Mouse (Mus musculus): ENCODE measurements around the gene Hoxd9. TPM values are rescaled to one million over a fixed set of nuclear protein-coding genes. Genes with fewer than 3 reads are reported as not detected.

Gene Hoxd9
- total and polyA plus RNA-seq, 3 experiments = not detected

DNA sequence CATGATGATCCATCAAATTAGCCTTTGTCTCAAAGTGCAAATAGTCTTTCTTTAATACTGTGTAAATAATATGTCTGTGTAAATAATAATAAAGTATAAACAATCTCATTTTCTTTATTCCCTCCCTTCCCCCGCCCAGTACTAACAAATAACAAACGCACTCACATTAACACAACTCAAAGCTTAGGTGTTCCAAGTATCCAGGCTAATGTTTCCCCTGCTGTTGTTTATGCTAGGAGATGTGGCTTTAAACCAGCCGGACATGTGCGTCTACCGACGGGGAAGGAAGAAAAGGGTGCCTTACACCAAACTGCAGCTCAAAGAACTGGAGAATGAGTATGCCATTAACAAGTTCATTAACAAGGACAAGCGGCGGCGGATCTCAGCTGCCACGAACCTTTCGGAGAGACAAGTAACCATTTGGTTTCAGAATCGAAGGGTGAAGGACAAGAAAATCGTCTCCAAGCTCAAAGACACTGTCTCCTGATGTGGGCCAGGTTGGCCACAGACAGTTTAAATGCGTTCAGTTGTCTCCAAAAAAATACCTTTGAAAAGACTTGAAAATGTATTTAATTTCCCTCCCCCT, 27.8 kb upstream of the Hoxd9 start:
- H3K4me1 ChIP-seq (ENCODE audit: control insufficient read depth in 1 of 2, insufficient read depth in 2 of 2) = 0 out of 4 replicates have a peak, but pooled peaks cover 0 to 5% of the 10 kb centered on the region in 2 experiments
- no peak for DNase-seq (ENCODE audit: extremely low read depth)
- no peaks in the 10 kb centered on the region for H3K36me3 ChIP-seq (replicated peaks in 1 of 2; ENCODE audit: control insufficient read depth in 1 of 2, insufficient read depth in 1 of 2, low read length in 1 of 2)
- no peak overlapping the region for H3K4me2 ChIP-seq (ENCODE audit: insufficient read depth, low read depth, poor library complexity, severe bottlenecking)
- no peak overlapping the region for H3K27ac ChIP-seq (ENCODE audit: insufficient read depth, low read depth)
- TF ChIP-seq RAD21 (IDR thresholded peaks at IDR 0.05; ENCODE audit: low read depth, low read length) (no peak), CHD1 (IDR thresholded peaks at IDR 0.05; ENCODE audit: low read depth, low read length) (no peak), MAFK (IDR thresholded peaks at IDR 0.05; ENCODE audit: insufficient replicate concordance, low read length) (no peak), GABPA (IDR thresholded peaks at IDR 0.05; ENCODE audit: insufficient replicate concordance, low read depth, low read length) (no peak), USF1 (IDR thresholded peaks at IDR 0.05; ENCODE audit: low read depth, low read length) (no peak), MAX (IDR thresholded peaks at IDR 0.05; ENCODE audit: low read length) (no peak), ELF1 (IDR thresholded peaks at IDR 0.05; ENCODE audit: low read depth, low read length) (no peak), JUN (IDR thresholded peaks at IDR 0.05; ENCODE audit: insufficient read depth, low read depth, low read length) (no peak), E2F4 (IDR thresholded peaks at IDR 0.05; ENCODE audit: insufficient replicate concordance, low read depth, low read length) (no peak), MXI1 (IDR thresholded peaks at IDR 0.05; ENCODE audit: low read depth, low read length) (no peak), TCF12 (IDR thresholded peaks at IDR 0.05; ENCODE audit: low read depth, low read length) (no peak), ZMIZ1 (IDR thresholded peaks at IDR 0.05; ENCODE audit: low read depth, low read length) (no peak), RCOR1 (conservative IDR thresholded peaks at IDR 0.05; ENCODE audit: low read depth, low read length) (no peak), ZNF384 (IDR thresholded peaks at IDR 0.05; ENCODE audit: low read depth, low read length) (no peak), JUND (conservative IDR thresholded peaks at IDR 0.05; ENCODE audit: low read depth, low read length) (no peak)
- in situ Hi-C loops (cut with MboI; ENCODE audit: low pct_ligation_motif_present, low pct_unique_long_range_greater_than_20kb, low sequenced_read_pairs) (loop anchor here (10.0 to 25.0 kb wide), 3 partner anchors 375 to 1082 kb away; partner anchors contain the start of gene Chrna1), dilution Hi-C loops (cut with MboI; ENCODE audit: extremely low pct_ligation_motif_present, extremely low pct_unique_long_range_greater_than_20kb, low sequenced_read_pairs) (no loop called here)
- H3K9ac ChIP-seq (ENCODE audit: insufficient read depth, low read depth) = no peak overlapping the region
- H3K4me3 ChIP-seq (replicated peaks in 1 of 3; ENCODE audit: low read depth in 2 of 3, low read length in 2 of 3, poor library complexity in 1 of 3) = no peak overlapping the region
- H3K79me2 ChIP-seq (replicated peaks; ENCODE audit: control insufficient read depth, extremely low read depth, insufficient read depth, poor library complexity, severe bottlenecking) = no peaks in the 10 kb centered on the region
- no peaks in the 10 kb centered on the region for H3K27me3 ChIP-seq (replicated peaks)
- peaks cover 11% of the 10 kb centered on the region for H3K9me3 ChIP-seq (replicated peaks; ENCODE audit: low read length)

- TF ChIP-seq POLR2AphosphoS2 (IDR thresholded peaks at IDR 0.05; ENCODE audit: low read depth, low read length) (no peak), CHD1 (IDR thresholded peaks at IDR 0.05; ENCODE audit: low read depth, low read length) (no peak), ZKSCAN1 (IDR thresholded peaks at IDR 0.05; ENCODE audit: borderline replicate concordance, low read depth, low read length) (no peak), ZNF384 (IDR thresholded peaks at IDR 0.05; ENCODE audit: low read depth, low read length) (no peak), PAX5 (IDR thresholded peaks at IDR 0.05; ENCODE audit: low read length) (no peak), MXI1 (IDR thresholded peaks at IDR 0.05; ENCODE audit: low read depth, low read length) (no peak), TBP (conservative IDR thresholded peaks at IDR 0.05; ENCODE audit: low read depth, low read length) (no peak), SIN3A (IDR thresholded peaks at IDR 0.05; ENCODE audit: low read length) (no peak), GABPA (IDR thresholded peaks at IDR 0.05; ENCODE audit: insufficient replicate concordance, low read depth, low read length) (no peak), RAD21 (IDR thresholded peaks at IDR 0.05; ENCODE audit: low read depth, low read length) (no peak), JUND (conservative IDR thresholded peaks at IDR 0.05; ENCODE audit: low read depth, low read length) (no peak), POLR2A (IDR thresholded peaks at IDR 0.05; ENCODE audit: low read depth, low read length) (no peak), E2F4 (IDR thresholded peaks at IDR 0.05; ENCODE audit: insufficient replicate concordance, low read depth, low read length) (no peak), MYC (IDR thresholded peaks at IDR 0.05; ENCODE audit: low read depth, low read length) (no peak), UBTF (IDR thresholded peaks at IDR 0.05; ENCODE audit: low read depth, low read length) (no peak), KAT2A (IDR thresholded peaks at IDR 0.05; ENCODE audit: insufficient replicate concordance, low read length) (no peak), EP300 (IDR thresholded peaks at IDR 0.05; ENCODE audit: low read length) (no peak), ELF1 (IDR thresholded peaks at IDR 0.05; ENCODE audit: low read depth, low read length) (no peak), NELFE (IDR thresholded peaks at IDR 0.05; ENCODE audit: low read depth, low read length) (no peak), CHD2 (IDR thresholded peaks at IDR 0.05; ENCODE audit: low read length) (no peak)
- no peak overlapping the region for H3K9ac ChIP-seq (ENCODE audit: insufficient read depth, low read depth)
- dilution Hi-C loops (cut with MboI; ENCODE audit: extremely low pct_ligation_motif_present, extremely low pct_unique_long_range_greater_than_20kb, low sequenced_read_pairs) (no loop called here), in situ Hi-C loops (cut with MboI; ENCODE audit: low pct_ligation_motif_present, low pct_unique_long_range_greater_than_20kb, low sequenced_read_pairs) (loop anchor here (25.0 kb wide), 1 partner anchor 1083 kb away; the partner anchor contains the start of gene Chrna1)
- H3K27me3 ChIP-seq (replicated peaks) = no peaks in the 10 kb centered on the region
- H3K79me2 ChIP-seq (replicated peaks; ENCODE audit: control insufficient read depth, extremely low read depth, insufficient read depth, poor library complexity, severe bottlenecking) = no peaks in the 10 kb centered on the region
- H3K4me2 ChIP-seq (ENCODE audit: insufficient read depth, low read depth, poor library complexity, severe bottlenecking) = no peak overlapping the region
- H3K9me3 ChIP-seq (replicated peaks; ENCODE audit: low read length) = peaks cover 11% of the 10 kb centered on the region
- no peaks in the 10 kb centered on the region for H3K36me3 ChIP-seq (replicated peaks in 1 of 2; ENCODE audit: control insufficient read depth in 1 of 2, insufficient read depth in 1 of 2, low read length in 1 of 2)
- no peak overlapping the region for H3K4me3 ChIP-seq (replicated peaks in 1 of 3; ENCODE audit: low read depth in 2 of 3, low read length in 2 of 3, poor library complexity in 1 of 3)
- DNase-seq (ENCODE audit: extremely low read depth) = no peak
- 0 out of 4 replicates have a peak, but pooled peaks cover 0 to 5% of the 10 kb centered on the region in 2 experiments for H3K4me1 ChIP-seq (ENCODE audit: control insufficient read depth in 1 of 2, insufficient read depth in 2 of 2)
- H3K27ac ChIP-seq (ENCODE audit: insufficient read depth, low read depth) = no peak overlapping the region
Measured at GRCm38 (mm10) chr2:74670632-74671188, 26.8 kb upstream of the Hoxd9 start.

All from CH12.LX (cell line).